Mouse (Mus musculus): ENCODE measurements around the gene Prkca.

DNA sequence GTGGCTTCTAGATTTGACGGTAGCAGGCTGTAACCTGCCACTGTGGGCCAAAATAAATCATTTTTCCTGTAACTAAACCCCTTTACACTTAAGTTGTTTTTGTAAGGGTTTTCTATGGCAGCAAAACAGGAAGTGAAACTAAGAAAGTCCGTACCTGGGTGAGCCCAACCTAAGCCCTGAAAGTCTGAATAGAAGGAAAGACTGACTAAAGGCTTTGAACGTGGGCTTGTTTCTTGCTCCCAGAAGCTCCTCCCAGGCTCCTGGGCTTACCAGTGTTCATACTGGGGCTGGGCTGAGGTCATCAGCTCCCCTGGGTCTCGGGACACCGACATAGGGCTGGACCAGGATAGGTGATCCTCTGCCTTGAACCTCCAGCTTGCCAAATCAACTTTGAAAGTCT is 164.9 kb downstream of the Prkca start:
- TF ChIP-seq POLR2A (IDR thresholded peaks at IDR 0.05; ENCODE audit: low read depth, low read length) (no peak), CTCF (IDR thresholded peaks at IDR 0.05; ENCODE audit: borderline replicate concordance, insufficient read depth, low read length) (no peak)
